Mouse (Mus musculus) heart, postnatal 0 days (tissue): ENCODE results near the gene Bcar3. TPM values are rescaled to one million over a fixed set of nuclear protein-coding genes. Genes with fewer than 3 reads are reported as not detected.

Experiments used
- ATAC-seq: fragments of 200-750 bp; cut with Nextera tagmentation; 2 replicates; pipeline ENCODE4 v1.8.0; 2017; ENCODE audit warnings: low read depth, moderate number of reproducible peaks, moderate library complexity; ENCODE audit not compliant: insufficient read depth
- DNase-seq: peaks from one replicate; pipeline ENCODE4 v3.0.0-alpha.2; 2016; ENCODE audit warnings: low spot score
- H3K27ac ChIP-seq: fragments of 300-500 bp; sonication (generic); 2 replicates; pipeline ENCODE4 v1.5.1; 2014; ENCODE audit warnings: low read depth, mild to moderate bottlenecking
- H3K27me3 ChIP-seq: fragments of 300-500 bp; sonication (generic); 2 replicates; pipeline ENCODE4 v1.6.1; 2014; ENCODE audit warnings: low read length, mixed read lengths; ENCODE audit not compliant: control insufficient read depth, insufficient read depth
- H3K36me3 ChIP-seq: fragments of 300-500 bp; sonication (generic); replicated peaks from 2 replicates; pipeline ENCODE4 v1.6.1; 2014; ENCODE audit warnings: low read length, mixed read lengths; ENCODE audit not compliant: control insufficient read depth, insufficient read depth
- H3K4me1 ChIP-seq: fragments of 300-500 bp; sonication (generic); 2 replicates; pipeline ENCODE4 v1.6.1; 2014; ENCODE audit warnings: antibody characterized with exemption; ENCODE audit not compliant: control insufficient read depth, insufficient read depth
- H3K4me2 ChIP-seq: fragments of 300-500 bp; sonication (generic); 2 replicates; pipeline ENCODE4 v1.6.1; 2014; ENCODE audit warnings: low read depth, mild to moderate bottlenecking, low read length, moderate library complexity
- H3K4me3 ChIP-seq: fragments of 300-500 bp; sonication (generic); 2 replicates; pipeline ENCODE4 v1.5.1; 2014; ENCODE audit warnings: low read depth, low read length
- H3K9ac ChIP-seq: fragments of 300-500 bp; sonication (generic); replicated peaks from 2 replicates; pipeline ENCODE4 v1.6.1; 2014; ENCODE audit warnings: low read depth, low read length, mixed read lengths
- H3K9me3 ChIP-seq: fragments of 300-500 bp; sonication (generic); replicated peaks from 2 replicates; pipeline ENCODE4 v1.6.1; 2016; ENCODE audit warnings: low read length; ENCODE audit not compliant: control insufficient read depth
- CTCF ChIP-seq: IDR thresholded peaks from 2 replicates; pipeline ENCODE4 v1.5.1; 2016; ENCODE audit warnings: antibody characterized with exemption, control low read depth, low read depth
- EP300 ChIP-seq: IDR thresholded peaks from 2 replicates; pipeline ENCODE4 v1.6.1; 2016; ENCODE audit warnings: antibody characterized with exemption, low read depth
- whole genome bisulfite sequencing: fragments of 180-500 bp; shearing (Covaris S2); extraction: QIAGEN DNeasy Blood & Tissue Kit; methylation state at CpG from one replicate; pipeline ENCODE4 v1.1.7; 2014; 5-methylcytosine and 5-hydroxymethylcytosine counted together
- polyA plus RNA-seq: library from polyadenylated mRNA; unstranded; fragments of >200 nt; fragmentation: Nextera tagmentation; extraction: Ambion mirVana; gene quantifications from 2 replicates; pipeline ENCODE4 v1.2.1, GENCODE M21; 2015
- total RNA-seq: library from RNA; depleted of rRNA; stranded (reverse); fragments of >200 nt; gene quantifications from 2 replicates; pipeline ENCODE4 v1.2.3, GENCODE M21; 2014; ENCODE audit warnings: low replicate concordance

Bcar3 gene
- total and polyA plus RNA-seq, 2 experiments from 2014 or later = 3.3 to 38.6 TPM

- Histone ChIP-seq H3K4me2 (no peak overlapping the region), H3K9ac (no peak overlapping the region)
- 76% methylated on average over 9 of the region's 9 CpGs for WGBS
These were observed 207.0 kb downstream of the Bcar3 start for GRCm38 (mm10) chr3:122500929-122501328.

DNA sequence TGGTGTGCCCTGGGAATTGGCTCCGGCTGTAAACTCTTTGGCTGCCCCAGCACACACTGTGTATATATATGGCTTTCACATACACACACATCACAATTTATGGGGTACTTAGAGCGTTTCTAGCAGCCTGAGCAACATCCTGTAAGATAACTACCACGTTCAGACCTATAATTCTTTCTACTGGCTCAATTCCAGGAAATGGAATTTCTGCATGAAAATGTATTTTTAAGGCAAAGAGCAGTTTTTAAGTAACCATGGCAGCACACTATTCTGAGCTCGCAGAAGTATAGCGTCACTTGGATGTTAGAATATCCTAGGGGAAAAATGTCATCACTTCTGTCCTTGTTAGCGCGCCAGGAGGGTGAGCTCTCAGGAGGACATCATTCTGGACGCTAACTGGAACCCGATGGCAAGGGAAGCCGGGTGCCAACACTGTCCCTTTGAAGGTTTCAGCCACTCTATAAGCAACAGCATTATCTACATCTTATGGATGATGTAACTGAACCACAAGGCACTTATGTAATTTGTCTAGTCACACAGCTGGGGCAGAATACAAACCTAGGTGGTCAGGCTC is 212.5 kb downstream of the Bcar3 start:
- no peaks in the 10 kb centered on the region for H3K27me3 ChIP-seq
- peak; percentile 15 for DNase-seq
- 53% methylated on average over 10 of the region's 10 CpGs for WGBS
- TF ChIP-seq EP300 (no peak), CTCF (no peak)
- H3K9ac ChIP-seq = no peak overlapping the region
- ATAC-seq = no peak
- peaks cover 12% of the 10 kb centered on the region for H3K4me1 ChIP-seq
- H3K4me3 ChIP-seq = no peak overlapping the region
- H3K4me2 ChIP-seq = no peak overlapping the region
- no peaks in the 10 kb centered on the region for H3K36me3 ChIP-seq
- H3K27ac ChIP-seq = no peak overlapping the region
- no peaks in the 10 kb centered on the region for H3K9me3 ChIP-seq

More at GRCm38 (mm10) chr3:122500929-122501328, 207.0 kb downstream of the Bcar3 start:
- DNase-seq (no peak), ATAC-seq (no peak)
- Histone ChIP-seq H3K9me3 (no peaks in the 10 kb centered on the region), H3K27ac (no peak overlapping the region), H3K27me3 (0 out of 2 replicates have a peak, but pooled peaks cover 3% of the 10 kb centered on the region), H3K4me1 (0 out of 2 replicates have a peak, but pooled peaks cover 6% of the 10 kb centered on the region), H3K36me3 (no peaks in the 10 kb centered on the region), H3K4me3 (no peak overlapping the region)
- TF ChIP-seq EP300 = no peak
- no peak for TF ChIP-seq CTCF

- H3K4me2 ChIP-seq = no peak overlapping the region
- DNase-seq (no peak), ATAC-seq (no peak)
- TF ChIP-seq EP300 = no peak
- TF ChIP-seq CTCF = no peak
- H3K9ac ChIP-seq = no peak overlapping the region
- 93% methylated on average over 14 of the region's 14 CpGs for WGBS
- H3K4me1 ChIP-seq = peaks cover 15% of the 10 kb centered on the region
- H3K27me3 ChIP-seq = no peaks in the 10 kb centered on the region
- 0 out of 2 replicates have a peak, but pooled peaks cover 3% of the 10 kb centered on the region for H3K36me3 ChIP-seq
- H3K4me3 ChIP-seq = no peak overlapping the region
- H3K27ac ChIP-seq = no peak overlapping the region
- no peaks in the 10 kb centered on the region for H3K9me3 ChIP-seq
These were observed 213.9 kb downstream of the Bcar3 start for GRCm38 (mm10) chr3:122507826-122508225.

DNA sequence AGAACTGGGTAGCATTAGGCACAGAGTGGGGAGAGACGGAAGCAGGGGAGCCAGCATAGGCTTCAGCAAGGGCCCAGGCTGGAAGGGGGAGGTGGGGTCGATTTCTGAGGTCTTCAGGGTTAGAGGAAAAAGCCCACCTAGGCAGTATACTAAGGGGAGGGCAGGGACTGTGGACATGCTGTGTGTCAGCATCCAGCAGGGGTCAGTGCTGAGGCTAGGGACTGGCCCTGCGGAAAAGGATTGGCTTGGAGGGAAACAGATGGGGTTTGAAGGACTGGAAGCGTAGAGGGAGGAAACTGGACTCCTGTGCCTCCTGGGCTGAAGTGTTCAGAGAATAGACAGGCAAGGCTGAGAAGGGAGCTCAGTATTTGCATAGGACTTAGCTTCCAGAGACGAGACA is 215.1 kb downstream of the Bcar3 start:
- TF ChIP-seq CTCF (peak; percentile 96), EP300 (no peak)
- peak; percentile 83 for DNase-seq
- no peak overlapping the region for H3K4me3 ChIP-seq
- peak overlapping the region; percentile 43 for H3K27ac ChIP-seq
- ATAC-seq = peak; percentile 79
- H3K4me1 ChIP-seq = peaks cover 15% of the 10 kb centered on the region
- no peak overlapping the region for H3K9ac ChIP-seq
- WGBS = 34% methylated on average over 5 of the region's 5 CpGs
- no peaks in the 10 kb centered on the region for H3K27me3 ChIP-seq
- H3K4me2 ChIP-seq = no peak overlapping the region
- H3K36me3 ChIP-seq = 0 out of 2 replicates have a peak, but pooled peaks cover 5% of the 10 kb centered on the region
- H3K9me3 ChIP-seq = no peaks in the 10 kb centered on the region

- Histone ChIP-seq H3K4me1 (peaks cover 15% of the 10 kb centered on the region), H3K4me2 (no peak overlapping the region), H3K27me3 (no peaks in the 10 kb centered on the region), H3K4me3 (no peak overlapping the region), H3K9ac (no peak overlapping the region), H3K36me3 (0 out of 2 replicates have a peak, but pooled peaks cover 5% of the 10 kb centered on the region), H3K9me3 (no peaks in the 10 kb centered on the region), H3K27ac (peak overlapping the region; percentile 43)
- 52% methylated on average over 11 of the region's 11 CpGs for WGBS
- ATAC-seq (peak; percentile 30; the same call in 1 of the 2 replicates), DNase-seq (no peak)
- no peak for TF ChIP-seq CTCF
These were observed 215.8 kb downstream of the Bcar3 start for GRCm38 (mm10) chr3:122509534-122510239.
